Mouse (Mus musculus): ENCODE results near the gene Cox6a1. TPM values are rescaled to one million over a fixed set of nuclear protein-coding genes. Genes with fewer than 3 reads are reported as not detected.
"Not testable (repeated sequence)": the region's sequence is repeated elsewhere in the genome, so short reads cannot be mapped to it uniquely, and the experiment has no call there.

Cox6a1 gene
- polyA plus RNA-seq, 1 experiment from 2014 or later: 829 TPM

DNA sequence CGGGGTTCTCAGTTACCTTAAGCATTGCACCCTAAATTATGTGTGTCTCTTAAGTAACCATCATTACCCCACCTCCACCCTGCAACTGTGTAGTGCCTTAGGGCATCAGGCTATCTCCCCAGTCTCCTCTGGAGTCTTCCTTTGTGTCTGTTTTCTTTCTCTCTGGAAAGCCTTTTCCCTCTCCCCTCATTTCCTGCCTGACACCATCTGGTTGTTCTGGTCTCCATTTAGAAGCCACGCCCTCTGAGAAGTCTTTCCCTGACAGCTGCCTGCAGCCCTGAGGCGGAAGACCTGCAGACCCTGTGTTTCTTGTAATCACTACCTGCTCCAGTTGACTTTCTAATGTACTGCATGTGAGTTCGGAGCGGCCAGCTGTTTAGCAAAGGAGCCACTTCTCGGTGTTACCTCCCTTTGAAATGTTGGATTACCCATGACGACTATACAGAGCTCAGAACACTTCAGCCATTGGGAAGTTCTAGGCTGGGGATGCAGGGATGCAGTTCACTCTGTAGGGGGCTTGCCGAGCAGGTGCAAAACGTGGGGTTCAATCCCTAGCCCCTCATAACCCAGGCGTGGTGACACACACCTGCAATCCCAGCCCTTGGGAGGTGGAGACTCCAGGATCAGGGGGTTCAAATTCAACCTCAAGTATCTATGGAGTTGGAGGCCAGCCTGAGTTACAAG lies 31.0 kb downstream of the Cox6a1 start:
- Histone ChIP-seq H3K27me3 (ENCODE audit: control insufficient read depth, insufficient read depth, low read length) (no peaks in the 10 kb centered on the region), H3K4me2 (replicated peaks; ENCODE audit: low read depth, low read length) (0 out of 2 replicates have a peak overlapping the region, but pooled peaks have one; percentile 6), H3K4me3 (ENCODE audit: low read depth, low read length) (no peak overlapping the region), H3K4me1 (replicated peaks; ENCODE audit: control insufficient read depth, insufficient read depth, low read length) (peaks cover 9% of the 10 kb centered on the region; the same call in 1 of the 2 replicates), H3K36me3 (ENCODE audit: control insufficient read depth, insufficient read depth, low read length) (no peaks in the 10 kb centered on the region), H3K9me3 (ENCODE audit: control insufficient read depth, low read length) (no peaks in the 10 kb centered on the region), H3K9ac (ENCODE audit: low read depth, low read length) (peak overlapping the region; percentile 55; the same call in 1 of the 2 replicates), H3K27ac (ENCODE audit: low read depth, low read length) (peak overlapping the region; percentile 88)
- 4% methylated on average over 10 of the region's 10 CpGs for whole genome bisulfite sequencing
- peak; percentile 61 for DNase-seq (ENCODE audit: low spot score)
- peak; percentile 71; the same call in 1 of the 2 replicates for ATAC-seq (ENCODE audit: low FRiP score)

DNA sequence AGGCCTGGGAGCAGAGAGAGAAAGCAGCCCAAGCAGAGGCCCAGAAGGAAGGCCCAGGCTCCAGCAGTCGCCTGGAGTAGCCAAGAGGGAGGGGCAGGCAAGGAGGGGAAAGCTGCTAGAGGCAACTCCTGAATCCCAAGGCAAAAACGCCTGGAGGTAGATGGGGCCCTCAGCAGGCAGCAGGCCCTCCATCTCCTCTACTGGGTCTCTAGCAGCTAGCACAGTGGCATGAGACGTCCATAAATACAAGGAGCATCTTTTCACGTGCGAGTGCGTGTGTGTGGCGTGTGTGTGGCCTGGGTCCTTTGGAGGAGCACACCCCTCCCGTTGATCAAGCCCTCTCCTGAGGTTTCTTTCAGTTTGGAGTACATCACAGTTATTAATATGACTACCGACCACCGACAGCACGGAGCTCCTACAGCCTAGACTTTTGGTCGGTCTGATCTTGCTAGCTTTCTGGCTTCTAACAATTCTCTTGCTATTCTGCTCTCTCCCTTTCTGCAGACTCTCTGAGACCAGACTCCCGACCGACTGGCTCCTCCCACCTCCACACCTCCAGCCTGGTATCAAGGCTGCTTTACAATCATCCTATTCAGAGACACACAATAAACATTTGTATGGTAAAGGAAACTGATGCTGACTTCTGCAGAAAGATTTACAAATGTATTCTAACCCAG lies 31.7 kb downstream of the Cox6a1 start:
- H3K9ac ChIP-seq (ENCODE audit: low read depth, low read length): peak overlapping the region; percentile 55; the same call in 1 of the 2 replicates
- H3K27me3 ChIP-seq (ENCODE audit: control insufficient read depth, insufficient read depth, low read length): no peaks in the 10 kb centered on the region
- peak; percentile 42 for DNase-seq (ENCODE audit: low spot score)
- H3K4me1 ChIP-seq (replicated peaks; ENCODE audit: control insufficient read depth, insufficient read depth, low read length): peaks cover 9% of the 10 kb centered on the region; the same call in 1 of the 2 replicates
- no peaks in the 10 kb centered on the region for H3K36me3 ChIP-seq (ENCODE audit: control insufficient read depth, insufficient read depth, low read length)
- 3% methylated on average over 14 of the region's 14 CpGs for WGBS
- no peak overlapping the region for H3K4me3 ChIP-seq (ENCODE audit: low read depth, low read length)
- peak overlapping the region; percentile 88 for H3K27ac ChIP-seq (ENCODE audit: low read depth, low read length)
- peak overlapping the region; percentile 6; the same call in 1 of the 2 replicates for H3K4me2 ChIP-seq (replicated peaks; ENCODE audit: low read depth, low read length)
- ATAC-seq (ENCODE audit: low FRiP score): peak; percentile 45; the same call in 1 of the 2 replicates
- no peaks in the 10 kb centered on the region for H3K9me3 ChIP-seq (ENCODE audit: control insufficient read depth, low read length)

DNA sequence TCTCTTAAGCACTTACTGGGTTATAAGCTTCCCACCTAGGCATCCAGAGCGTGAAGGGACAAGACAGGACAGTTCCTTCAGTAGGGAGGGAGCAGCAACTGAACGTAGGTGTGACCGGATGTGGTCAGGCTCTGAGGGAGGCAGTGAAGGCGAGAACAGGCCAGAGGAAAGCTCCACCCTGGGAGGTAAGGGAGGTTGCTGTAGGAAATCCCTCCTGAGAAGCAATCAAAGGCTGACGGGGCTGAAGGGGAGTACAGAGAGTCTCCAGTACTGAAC lies 35.2 kb downstream of the Cox6a1 start:
- Histone ChIP-seq H3K36me3 (ENCODE audit: control insufficient read depth, insufficient read depth, low read length) (no peaks in the 10 kb centered on the region), H3K4me2 (replicated peaks; ENCODE audit: low read depth, low read length) (no peak overlapping the region), H3K4me1 (replicated peaks; ENCODE audit: control insufficient read depth, insufficient read depth, low read length) (peaks cover 9% of the 10 kb centered on the region; the same call in 1 of the 2 replicates), H3K9ac (ENCODE audit: low read depth, low read length) (peak overlapping the region; percentile 4; the same call in 1 of the 2 replicates), H3K27ac (ENCODE audit: low read depth, low read length) (no peak overlapping the region), H3K4me3 (ENCODE audit: low read depth, low read length) (no peak overlapping the region), H3K9me3 (ENCODE audit: control insufficient read depth, low read length) (no peaks in the 10 kb centered on the region), H3K27me3 (ENCODE audit: control insufficient read depth, insufficient read depth, low read length) (no peaks in the 10 kb centered on the region)
- DNase-seq (ENCODE audit: low spot score) (no peak), ATAC-seq (ENCODE audit: low FRiP score) (no peak)
- 47% methylated on average over 5 of the region's 5 CpGs for WGBS

DNA sequence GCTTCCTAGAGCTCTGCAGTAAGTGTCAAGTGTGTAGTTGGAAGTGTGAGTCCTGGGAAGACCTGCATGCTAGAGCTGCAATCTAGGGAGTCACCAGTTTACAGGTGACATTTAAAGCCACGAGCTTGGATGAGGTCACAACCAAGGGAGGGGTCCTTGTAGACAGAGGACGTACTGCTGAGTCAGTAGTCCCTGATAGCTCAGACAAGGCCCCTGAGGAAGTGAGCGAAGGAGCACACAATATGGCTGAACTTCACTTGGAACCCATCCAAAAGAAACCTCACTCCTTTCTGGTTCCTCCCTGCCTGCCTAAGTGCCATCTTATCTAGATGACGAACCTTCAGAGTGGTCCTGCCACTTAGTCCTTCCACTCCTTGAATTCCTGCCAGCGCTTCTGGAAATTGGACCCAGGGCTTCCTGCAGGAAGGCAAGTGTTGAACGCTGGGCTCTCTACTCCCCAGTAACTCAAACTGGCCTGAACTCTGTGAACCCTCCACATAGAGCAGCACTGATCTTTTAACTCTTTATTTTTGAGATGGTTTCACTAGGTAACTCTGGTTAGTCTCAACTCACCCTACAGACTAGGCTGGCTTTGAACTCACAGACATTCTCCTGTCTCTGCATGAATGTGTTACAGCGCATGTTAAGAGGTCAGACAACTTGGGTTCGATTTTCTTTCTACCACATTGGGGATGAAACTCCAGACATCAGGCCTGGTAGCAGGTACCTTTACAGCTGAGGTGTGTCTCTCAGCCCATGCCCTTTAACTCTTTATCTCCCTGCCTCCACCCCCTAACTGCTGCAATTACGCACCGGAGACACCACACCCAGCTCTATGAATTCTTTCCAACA lies 35.7 kb downstream of the Cox6a1 start:
- H3K9me3 ChIP-seq (ENCODE audit: control insufficient read depth, low read length): no peaks in the 10 kb centered on the region
- no peak overlapping the region for H3K4me2 ChIP-seq (replicated peaks; ENCODE audit: low read depth, low read length)
- H3K4me3 ChIP-seq (ENCODE audit: low read depth, low read length): no peak overlapping the region
- no peaks in the 10 kb centered on the region for H3K36me3 ChIP-seq (ENCODE audit: control insufficient read depth, insufficient read depth, low read length)
- H3K27me3 ChIP-seq (ENCODE audit: control insufficient read depth, insufficient read depth, low read length): no peaks in the 10 kb centered on the region
- DNase-seq (ENCODE audit: low spot score): no peak
- ATAC-seq (ENCODE audit: low FRiP score): no peak
- WGBS: 78% methylated on average over 10 of the region's 10 CpGs
- H3K27ac ChIP-seq (ENCODE audit: low read depth, low read length): no peak overlapping the region
- H3K4me1 ChIP-seq (replicated peaks; ENCODE audit: control insufficient read depth, insufficient read depth, low read length): peaks cover 9% of the 10 kb centered on the region; the same call in 1 of the 2 replicates
- no peak overlapping the region for H3K9ac ChIP-seq (ENCODE audit: low read depth, low read length)

DNA sequence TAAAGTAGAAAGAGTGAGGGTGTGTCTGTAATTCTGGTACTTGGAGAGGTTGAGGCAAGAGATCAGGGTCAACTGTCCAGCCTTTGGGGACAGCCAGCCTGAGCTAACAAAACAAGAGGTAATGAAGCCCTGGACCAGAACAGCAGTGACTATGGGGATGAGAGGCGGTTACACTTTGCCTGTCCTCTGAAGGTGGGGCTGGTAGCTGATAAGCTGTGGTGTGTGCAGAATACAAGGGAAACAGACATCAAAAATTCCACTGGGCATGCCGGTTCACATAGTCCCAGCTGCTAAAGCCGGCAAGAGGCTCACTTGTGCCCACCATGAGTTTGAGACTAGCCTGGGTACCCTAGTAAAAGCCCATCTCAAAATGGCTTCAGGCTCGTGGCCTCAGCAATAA lies 36.4 kb downstream of the Cox6a1 start:
- DNase-seq (ENCODE audit: low spot score): no peak
- H3K36me3 ChIP-seq (ENCODE audit: control insufficient read depth, insufficient read depth, low read length): no peaks in the 10 kb centered on the region
- WGBS: 86% methylated on average over 4 of the region's 4 CpGs
- H3K9ac ChIP-seq (ENCODE audit: low read depth, low read length): no peak overlapping the region
- no peaks in the 10 kb centered on the region for H3K27me3 ChIP-seq (ENCODE audit: control insufficient read depth, insufficient read depth, low read length)
- no peak for ATAC-seq (ENCODE audit: low FRiP score)
- H3K4me3 ChIP-seq (ENCODE audit: low read depth, low read length): no peak overlapping the region
- no peak overlapping the region for H3K27ac ChIP-seq (ENCODE audit: low read depth, low read length)
- no peak overlapping the region for H3K4me2 ChIP-seq (replicated peaks; ENCODE audit: low read depth, low read length)
- no peaks in the 10 kb centered on the region for H3K9me3 ChIP-seq (ENCODE audit: control insufficient read depth, low read length)
- H3K4me1 ChIP-seq (replicated peaks; ENCODE audit: control insufficient read depth, insufficient read depth, low read length): peaks cover 6% of the 10 kb centered on the region; the same call in 1 of the 2 replicates

DNA sequence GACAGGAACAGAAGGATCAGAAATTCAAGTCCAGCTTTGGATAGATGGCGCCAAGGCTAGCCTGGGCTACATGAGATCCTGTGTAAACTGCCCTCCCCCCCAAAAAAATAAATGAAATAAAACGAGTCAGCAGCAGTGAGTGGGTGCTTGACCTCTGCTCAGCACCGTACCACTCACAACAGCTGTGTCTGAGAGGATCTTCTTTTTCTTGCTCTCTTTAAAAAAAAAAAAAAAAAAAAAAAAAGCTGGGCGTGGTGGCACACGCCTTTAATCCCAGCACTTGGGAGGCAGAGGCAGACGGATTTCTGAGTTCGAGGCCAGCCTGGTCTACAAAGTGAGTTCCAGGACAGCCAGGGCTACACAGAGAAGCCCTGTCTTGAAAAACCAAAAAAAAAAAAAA lies 46.6 kb downstream of the Cox6a1 start:
- not testable (repeated sequence) for H3K4me2 ChIP-seq (replicated peaks; ENCODE audit: low read depth, low read length); H3K9ac ChIP-seq (ENCODE audit: low read depth, low read length)
- 89% methylated on average over 3 of the region's 7 CpGs for WGBS

DNA sequence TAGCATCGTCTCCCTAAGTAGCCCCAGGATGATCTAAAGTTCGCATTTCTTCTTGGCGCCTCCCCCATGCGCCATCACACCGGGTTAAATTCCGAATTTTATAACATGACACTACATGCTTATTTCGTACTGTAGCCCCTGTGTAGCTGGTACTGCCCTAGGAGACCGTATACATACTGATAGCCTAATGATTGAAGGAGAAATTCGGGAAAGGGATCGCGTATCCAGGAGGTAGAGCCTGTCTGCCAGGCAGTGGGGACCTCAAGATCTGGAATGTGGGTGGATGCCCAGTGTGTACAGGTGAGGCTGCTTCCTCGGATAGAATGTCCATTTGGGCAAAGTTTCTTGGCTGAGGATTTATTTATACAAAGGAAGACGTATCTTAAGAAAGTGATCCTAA lies 47.2 kb downstream of the Cox6a1 start:
- no peaks in the 10 kb centered on the region for H3K27me3 ChIP-seq (ENCODE audit: control insufficient read depth, insufficient read depth, low read length)
- H3K4me3 ChIP-seq (ENCODE audit: low read depth, low read length): peak overlapping the region; percentile 90
- H3K36me3 ChIP-seq (ENCODE audit: control insufficient read depth, insufficient read depth, low read length): peaks cover 8% of the 10 kb centered on the region; the same call in 1 of the 2 replicates
- peak overlapping the region; percentile 29; the same call in 1 of the 2 replicates for H3K9ac ChIP-seq (ENCODE audit: low read depth, low read length)
- ATAC-seq (ENCODE audit: low FRiP score) (no peak), DNase-seq (ENCODE audit: low spot score) (no peak)
- H3K4me1 ChIP-seq (replicated peaks; ENCODE audit: control insufficient read depth, insufficient read depth, low read length): peaks cover 4% of the 10 kb centered on the region
- H3K27ac ChIP-seq (ENCODE audit: low read depth, low read length): no peak overlapping the region
- H3K9me3 ChIP-seq (ENCODE audit: control insufficient read depth, low read length): no peaks in the 10 kb centered on the region
- 28% methylated on average over 13 of the region's 13 CpGs for WGBS
- H3K4me2 ChIP-seq (replicated peaks; ENCODE audit: low read depth, low read length): peak overlapping the region; percentile 38

More for the DNA sequence above, 46.6 kb downstream of the Cox6a1 start:
- not testable (repeated sequence) for H3K36me3 ChIP-seq (ENCODE audit: control insufficient read depth, insufficient read depth, low read length); H3K9me3 ChIP-seq (ENCODE audit: control insufficient read depth, low read length); H3K27me3 ChIP-seq (ENCODE audit: control insufficient read depth, insufficient read depth, low read length); H3K27ac ChIP-seq (ENCODE audit: low read depth, low read length); H3K4me1 ChIP-seq (replicated peaks; ENCODE audit: control insufficient read depth, insufficient read depth, low read length); H3K4me3 ChIP-seq (ENCODE audit: low read depth, low read length); DNase-seq (ENCODE audit: low spot score); ATAC-seq (ENCODE audit: low FRiP score)

DNA sequence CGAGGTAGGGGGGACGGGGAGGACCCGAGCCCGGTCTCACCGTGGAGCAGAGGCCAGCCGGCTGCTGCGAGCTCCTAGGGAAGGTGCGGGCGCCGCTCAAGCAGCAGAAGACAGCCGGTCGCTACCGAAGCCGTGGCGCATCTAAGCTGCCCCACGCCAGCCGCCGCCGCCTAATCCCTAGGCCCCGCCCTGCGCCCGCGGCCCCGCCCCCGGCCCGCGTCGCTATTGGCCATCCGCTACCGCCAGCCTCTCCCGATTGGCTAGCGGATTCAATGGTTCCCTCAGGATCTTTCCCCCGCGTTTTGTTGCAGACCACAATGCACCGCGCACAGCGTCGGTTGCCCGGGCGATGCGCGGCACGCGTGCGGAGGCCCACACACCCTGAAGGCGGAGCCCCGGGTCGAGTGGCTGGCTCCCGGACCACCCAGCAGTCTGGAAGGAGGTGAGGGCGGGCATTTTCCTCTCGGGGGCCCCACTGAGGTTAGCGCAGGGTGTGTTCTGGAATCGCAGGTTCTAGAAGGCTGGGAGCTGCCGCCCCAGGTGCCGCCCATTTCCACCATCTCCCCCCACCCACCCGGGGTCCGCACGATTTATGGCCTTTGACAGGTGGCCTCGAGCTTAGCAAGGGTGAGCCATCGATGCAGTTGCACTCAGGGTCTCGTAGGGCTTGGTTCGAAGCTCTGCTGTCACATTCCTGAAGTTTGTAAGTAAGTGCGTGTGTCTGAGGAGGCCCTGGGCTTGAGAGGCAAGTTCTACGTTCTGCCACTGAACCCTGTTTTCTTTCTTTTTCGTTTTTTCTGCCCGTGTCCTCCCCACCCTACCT lies 47.8 kb downstream of the Cox6a1 start, which contains the start of gene Dynll1:
Gene Dynll1, minus strand, starts transcription at position 208 of the 823 bp plus-strand sequence.
- peaks cover 8% of the 10 kb centered on the region; the same call in 1 of the 2 replicates for H3K36me3 ChIP-seq (ENCODE audit: control insufficient read depth, insufficient read depth, low read length)
- peak within 1 kb of the TSS; percentile 91 for H3K27ac ChIP-seq (ENCODE audit: low read depth, low read length)
- H3K27me3 ChIP-seq (ENCODE audit: control insufficient read depth, insufficient read depth, low read length): no peaks in the 10 kb centered on the region
- peak within 1 kb of the TSS; percentile 92 for H3K9ac ChIP-seq (ENCODE audit: low read depth, low read length)
- H3K9me3 ChIP-seq (ENCODE audit: control insufficient read depth, low read length): no peaks in the 10 kb centered on the region
- ATAC-seq (ENCODE audit: low FRiP score): peak; percentile 99
- peak within 1 kb of the TSS; percentile 90 for H3K4me3 ChIP-seq (ENCODE audit: low read depth, low read length)
- H3K4me1 ChIP-seq (replicated peaks; ENCODE audit: control insufficient read depth, insufficient read depth, low read length): peaks cover 4% of the 10 kb centered on the region
- WGBS: under 1% methylated on average over 50 of the region's 66 CpGs
- peak; percentile 100 for DNase-seq (ENCODE audit: low spot score)
- H3K4me2 ChIP-seq (replicated peaks; ENCODE audit: low read depth, low read length): peak within 1 kb of the TSS; percentile 38

Data from hindbrain, embryonic 11.5 days (tissue).